Mouse (Mus musculus) liver, embryonic 13.5 days (tissue): ENCODE data around the gene Ncor2. TPM values are rescaled to one million over a fixed set of nuclear protein-coding genes. Genes with fewer than 3 reads are reported as not detected.

Experiments used
- ATAC-seq: fragments of 200-750 bp; cut with Nextera tagmentation; 2 replicates; pipeline ENCODE4 v1.8.0; 2017; ENCODE audit warnings: low read depth, mild to moderate bottlenecking, moderate number of reproducible peaks, moderate library complexity
- DNase-seq: peaks from one replicate; pipeline ENCODE4 v3.0.0; 2022
- H3K27ac ChIP-seq: fragments of 300-500 bp; sonication (generic); 2 replicates; pipeline ENCODE4 v1.5.1; 2015; ENCODE audit warnings: moderate library complexity, mild to moderate bottlenecking, inconsistent platforms
- H3K27me3 ChIP-seq: fragments of 300-500 bp; sonication (generic); 2 replicates; pipeline ENCODE4 v1.6.1; 2015; ENCODE audit warnings: mild to moderate bottlenecking, inconsistent platforms
- H3K36me3 ChIP-seq: fragments of 300-500 bp; sonication (generic); 2 replicates; pipeline ENCODE4 v1.6.1; 2015; ENCODE audit warnings: mild to moderate bottlenecking, inconsistent platforms
- H3K4me1 ChIP-seq: fragments of 300-500 bp; sonication (generic); replicated peaks from 2 replicates; pipeline ENCODE4 v1.6.1; 2015; ENCODE audit warnings: inconsistent platforms
- H3K4me2 ChIP-seq: fragments of 300-500 bp; sonication (generic); 2 replicates; pipeline ENCODE4 v1.6.1; 2015; ENCODE audit warnings: inconsistent platforms, mild to moderate bottlenecking, moderate library complexity
- H3K4me3 ChIP-seq: fragments of 300-500 bp; sonication (generic); replicated peaks from 2 replicates; pipeline ENCODE4 v1.5.1; 2015; ENCODE audit warnings: mild to moderate bottlenecking, inconsistent platforms
- H3K9ac ChIP-seq: fragments of 300-500 bp; sonication (generic); 2 replicates; pipeline ENCODE4 v1.6.1; 2015; ENCODE audit warnings: mild to moderate bottlenecking, inconsistent platforms
- H3K9me3 ChIP-seq: fragments of 300-500 bp; sonication (generic); replicated peaks from 2 replicates; pipeline ENCODE4 v1.6.1; 2016; ENCODE audit warnings: inconsistent platforms
- WGBS: fragments of 180-500 bp; shearing (Covaris S2); methylation state at CpG from one replicate; pipeline ENCODE4 v1.1.7; 2015; ENCODE audit not compliant: insufficient replicate concordance; 5-methylcytosine and 5-hydroxymethylcytosine counted together
- polyA plus RNA-seq: library from polyadenylated mRNA; unstranded; fragments of >200 nt; fragmentation: Nextera tagmentation; extraction: Ambion mirVana; gene quantifications from 2 replicates; pipeline ENCODE4 v1.2.1, GENCODE M21; 2015

Ncor2 gene
- polyA plus RNA-seq, 1 experiment from 2014 or later: 4.5 TPM

- 27% methylated on average over 6 of the region's 6 CpGs for WGBS
- peaks cover 39% of the 10 kb centered on the region for H3K36me3 ChIP-seq
- DNase-seq (no peak), ATAC-seq (no peak)
- no peak overlapping the region for H3K9ac ChIP-seq
- no peak overlapping the region; the same call in 1 of the 2 replicates for H3K27ac ChIP-seq
- H3K9me3 ChIP-seq: 0 out of 2 replicates have a peak, but pooled peaks cover 2% of the 10 kb centered on the region
- no peak overlapping the region for H3K4me2 ChIP-seq
- peaks cover 45% of the 10 kb centered on the region for H3K4me1 ChIP-seq
- no peaks in the 10 kb centered on the region for H3K27me3 ChIP-seq
- no peak overlapping the region for H3K4me3 ChIP-seq
These were observed 75.6 kb downstream of the Ncor2 start for GRCm38 (mm10) chr5:125103396-125103795.

- DNase-seq (no peak), ATAC-seq (no peak)
- no peak overlapping the region for H3K4me3 ChIP-seq
- 0 out of 2 replicates have a peak, but pooled peaks cover 2% of the 10 kb centered on the region for H3K9me3 ChIP-seq
- no peaks in the 10 kb centered on the region for H3K27me3 ChIP-seq
- peaks cover 34% of the 10 kb centered on the region for H3K36me3 ChIP-seq
- no peak overlapping the region for H3K9ac ChIP-seq
- WGBS: 43% methylated on average over 7 of the region's 7 CpGs
- H3K27ac ChIP-seq: no peak overlapping the region
- peaks cover 45% of the 10 kb centered on the region for H3K4me1 ChIP-seq
- H3K4me2 ChIP-seq: no peak overlapping the region
These were observed 76.1 kb downstream of the Ncor2 start for GRCm38 (mm10) chr5:125102907-125103306.

GRCm38 (mm10) chr5:125102352-125102751 lies 76.7 kb downstream of the Ncor2 start:
- H3K4me3 ChIP-seq: no peak overlapping the region
- 0 out of 2 replicates have a peak, but pooled peaks cover 2% of the 10 kb centered on the region for H3K9me3 ChIP-seq
- no peak overlapping the region for H3K9ac ChIP-seq
- ATAC-seq: no peak
- H3K4me1 ChIP-seq: peaks cover 45% of the 10 kb centered on the region
- peaks cover 35% of the 10 kb centered on the region for H3K36me3 ChIP-seq
- DNase-seq: no peak
- no peak overlapping the region for H3K27ac ChIP-seq
- H3K27me3 ChIP-seq: no peaks in the 10 kb centered on the region
- H3K4me2 ChIP-seq: no peak overlapping the region
- WGBS: 21% methylated on average over 8 of the region's 8 CpGs

GRCm38 (mm10) chr5:125099785-125100350 lies 79.2 kb downstream of the Ncor2 start:
- peaks cover 28% of the 10 kb centered on the region for H3K4me1 ChIP-seq
- no peak overlapping the region for H3K27ac ChIP-seq
- H3K9ac ChIP-seq: no peak overlapping the region
- no peak overlapping the region for H3K4me3 ChIP-seq
- 0 out of 2 replicates have a peak, but pooled peaks cover 2% of the 10 kb centered on the region for H3K9me3 ChIP-seq
- H3K4me2 ChIP-seq: no peak overlapping the region
- H3K36me3 ChIP-seq: peaks cover 44% of the 10 kb centered on the region
- H3K27me3 ChIP-seq: no peaks in the 10 kb centered on the region
- ATAC-seq (no peak), DNase-seq (no peak)
- 61% methylated on average over 5 of the region's 5 CpGs for WGBS

- 0 out of 2 replicates have a peak, but pooled peaks cover 2% of the 10 kb centered on the region for H3K9me3 ChIP-seq
- ATAC-seq (no peak), DNase-seq (no peak)
- 81% methylated on average over 9 of the region's 9 CpGs for WGBS
- no peak overlapping the region for H3K4me2 ChIP-seq
- H3K27ac ChIP-seq: no peak overlapping the region
- no peak overlapping the region for H3K9ac ChIP-seq
- no peak overlapping the region for H3K4me3 ChIP-seq
- H3K36me3 ChIP-seq: peaks cover 43% of the 10 kb centered on the region
- peaks cover 18% of the 10 kb centered on the region for H3K4me1 ChIP-seq
- no peaks in the 10 kb centered on the region for H3K27me3 ChIP-seq
These were observed 80.3 kb downstream of the Ncor2 start for GRCm38 (mm10) chr5:125098692-125099091.

GRCm38 (mm10) chr5:125096368-125096767 lies 82.7 kb downstream of the Ncor2 start:
- no peak overlapping the region for H3K4me3 ChIP-seq
- H3K4me1 ChIP-seq: no peaks in the 10 kb centered on the region
- no peaks in the 10 kb centered on the region for H3K27me3 ChIP-seq
- H3K36me3 ChIP-seq: peaks cover 39% of the 10 kb centered on the region
- DNase-seq (no peak), ATAC-seq (no peak)
- no peak overlapping the region for H3K4me2 ChIP-seq
- H3K27ac ChIP-seq: no peak overlapping the region
- 84% methylated on average over 11 of the region's 11 CpGs for WGBS
- no peaks in the 10 kb centered on the region for H3K9me3 ChIP-seq
- H3K9ac ChIP-seq: no peak overlapping the region

- DNase-seq (no peak), ATAC-seq (no peak)
- no peaks in the 10 kb centered on the region for H3K27me3 ChIP-seq
- H3K4me2 ChIP-seq: no peak overlapping the region
- peaks cover 44% of the 10 kb centered on the region for H3K36me3 ChIP-seq
- 84% methylated on average over 14 of the region's 14 CpGs for WGBS
- H3K9me3 ChIP-seq: no peaks in the 10 kb centered on the region
- H3K4me3 ChIP-seq: no peak overlapping the region
- H3K9ac ChIP-seq: no peak overlapping the region
- H3K27ac ChIP-seq: no peak overlapping the region
- H3K4me1 ChIP-seq: no peaks in the 10 kb centered on the region
These were observed 83.4 kb downstream of the Ncor2 start for GRCm38 (mm10) chr5:125095525-125096175.

- Histone ChIP-seq H3K4me3 (no peak overlapping the region), H3K27me3 (no peaks in the 10 kb centered on the region), H3K36me3 (peaks cover 58% of the 10 kb centered on the region), H3K4me1 (no peaks in the 10 kb centered on the region), H3K27ac (no peak overlapping the region), H3K9ac (no peak overlapping the region), H3K9me3 (no peaks in the 10 kb centered on the region), H3K4me2 (no peak overlapping the region)
- DNase-seq: no peak
- no peak for ATAC-seq
- 43% methylated on average over 5 of the region's 5 CpGs for WGBS
These were observed 85.2 kb downstream of the Ncor2 start for GRCm38 (mm10) chr5:125093795-125094194.

- WGBS: 71% methylated on average over 6 of the region's 6 CpGs
- Histone ChIP-seq H3K4me2 (no peak overlapping the region), H3K36me3 (peaks cover 87% of the 10 kb centered on the region), H3K9ac (no peak overlapping the region), H3K4me1 (no peaks in the 10 kb centered on the region), H3K27ac (no peak overlapping the region), H3K27me3 (no peaks in the 10 kb centered on the region), H3K9me3 (no peaks in the 10 kb centered on the region), H3K4me3 (no peak overlapping the region)
- DNase-seq (no peak), ATAC-seq (no peak)
These were observed 90.9 kb downstream of the Ncor2 start for GRCm38 (mm10) chr5:125088076-125088475.

- Histone ChIP-seq H3K27me3 (no peaks in the 10 kb centered on the region), H3K27ac (no peak overlapping the region), H3K36me3 (peaks cover 89% of the 10 kb centered on the region), H3K4me2 (no peak overlapping the region), H3K4me1 (peaks cover 7% of the 10 kb centered on the region; the same call in 1 of the 2 replicates), H3K9me3 (no peaks in the 10 kb centered on the region), H3K4me3 (no peak overlapping the region), H3K9ac (no peak overlapping the region)
- WGBS: 74% methylated on average over 8 of the region's 8 CpGs
- ATAC-seq (no peak), DNase-seq (no peak)
These were observed 93.9 kb downstream of the Ncor2 start for GRCm38 (mm10) chr5:125085097-125085617.

- no peak for ATAC-seq
- Histone ChIP-seq H3K4me1 (peaks cover 7% of the 10 kb centered on the region; the same call in 1 of the 2 replicates), H3K27ac (no peak overlapping the region), H3K36me3 (peaks cover 86% of the 10 kb centered on the region), H3K9ac (no peak overlapping the region), H3K4me2 (no peak overlapping the region), H3K27me3 (no peaks in the 10 kb centered on the region), H3K9me3 (no peaks in the 10 kb centered on the region), H3K4me3 (no peak overlapping the region)
- WGBS: 89% methylated on average over 6 of the region's 6 CpGs
- no peak for DNase-seq
These were observed 95.3 kb downstream of the Ncor2 start for GRCm38 (mm10) chr5:125083674-125084073.
